Mouse (Mus musculus): Measurements from ENCODE around the gene Sh3bp2. TPM values are rescaled to one million over a fixed set of nuclear protein-coding genes. Genes with fewer than 3 reads are reported as not detected.

Gene Sh3bp2
- 15.0 and 29.7 TPM in 2 replicates for polyA plus RNA-seq (2011; ENCODE audit: insufficient read depth, insufficient read length, low replicate concordance, missing spikeins)

- H3K4me3 ChIP-seq (replicated peaks; ENCODE audit: control insufficient read depth, low read depth, low read length) = peak within 1 kb of the TSS; percentile 92
- WGBS = 3% methylated on average over 38 of the region's 38 CpGs
- TF ChIP-seq POLR2A (IDR thresholded peaks at IDR 0.05; ENCODE audit: borderline replicate concordance, control insufficient read depth, low read depth, low read length) (peak; percentile 95; the same call in 1 of the 2 replicates), CTCF (IDR thresholded peaks at IDR 0.05; ENCODE audit: control insufficient read depth, insufficient read depth, low read length) (no peak)
- peak within 1 kb of the TSS; percentile 78 for H3K27ac ChIP-seq (ENCODE audit: control insufficient read depth, insufficient read depth, low read depth, low read length, poor library complexity)
- H3K4me1 ChIP-seq (ENCODE audit: control insufficient read depth, insufficient read depth, low read length) = peaks cover 13% of the 10 kb centered on the region
These were observed at the start of gene Sh3bp2 for GRCm38 (mm10) chr5:34525663-34526476. Gene Sh3bp2 (plus strand): TSS chr5:34525838.

GRCm38 (mm10) chr5:34480926-34481325 is 44.7 kb upstream of the Sh3bp2 start:
- no peak overlapping the region for H3K4me3 ChIP-seq (replicated peaks; ENCODE audit: control insufficient read depth, low read depth, low read length)
- 82% methylated on average over 3 of the region's 3 CpGs for WGBS
- no peaks in the 10 kb centered on the region for H3K4me1 ChIP-seq (ENCODE audit: control insufficient read depth, insufficient read depth, low read length)
- no peak overlapping the region for H3K27ac ChIP-seq (ENCODE audit: control insufficient read depth, insufficient read depth, low read depth, low read length, poor library complexity)
- no peak for TF ChIP-seq POLR2A (IDR thresholded peaks at IDR 0.05; ENCODE audit: borderline replicate concordance, control insufficient read depth, low read depth, low read length)
- no peak for TF ChIP-seq CTCF (IDR thresholded peaks at IDR 0.05; ENCODE audit: control insufficient read depth, insufficient read depth, low read length)

- Histone ChIP-seq H3K27ac (ENCODE audit: control insufficient read depth, insufficient read depth, low read depth, low read length, poor library complexity) (no peak overlapping the region), H3K4me3 (replicated peaks; ENCODE audit: control insufficient read depth, low read depth, low read length) (no peak overlapping the region), H3K4me1 (ENCODE audit: control insufficient read depth, insufficient read depth, low read length) (no peaks in the 10 kb centered on the region)
- TF ChIP-seq POLR2A (IDR thresholded peaks at IDR 0.05; ENCODE audit: borderline replicate concordance, control insufficient read depth, low read depth, low read length) = no peak
- TF ChIP-seq CTCF (IDR thresholded peaks at IDR 0.05; ENCODE audit: control insufficient read depth, insufficient read depth, low read length) = no peak
- WGBS = 88% methylated on average over 15 of the region's 15 CpGs
These were observed 39.9 kb upstream of the Sh3bp2 start for GRCm38 (mm10) chr5:34485731-34486130.

GRCm38 (mm10) chr5:34487320-34488090 is 38.1 kb upstream of the Sh3bp2 start:
- Histone ChIP-seq H3K4me3 (replicated peaks; ENCODE audit: control insufficient read depth, low read depth, low read length) (no peak overlapping the region), H3K4me1 (ENCODE audit: control insufficient read depth, insufficient read depth, low read length) (no peaks in the 10 kb centered on the region), H3K27ac (ENCODE audit: control insufficient read depth, insufficient read depth, low read depth, low read length, poor library complexity) (no peak overlapping the region)
- 65% methylated on average over 6 of the region's 6 CpGs for WGBS
- no peak for TF ChIP-seq POLR2A (IDR thresholded peaks at IDR 0.05; ENCODE audit: borderline replicate concordance, control insufficient read depth, low read depth, low read length)
- TF ChIP-seq CTCF (IDR thresholded peaks at IDR 0.05; ENCODE audit: control insufficient read depth, insufficient read depth, low read length) = no peak

- Histone ChIP-seq H3K27ac (ENCODE audit: control insufficient read depth, insufficient read depth, low read depth, low read length, poor library complexity) (no peak overlapping the region), H3K4me1 (ENCODE audit: control insufficient read depth, insufficient read depth, low read length) (no peaks in the 10 kb centered on the region), H3K4me3 (replicated peaks; ENCODE audit: control insufficient read depth, low read depth, low read length) (no peak overlapping the region)
- TF ChIP-seq CTCF (IDR thresholded peaks at IDR 0.05; ENCODE audit: control insufficient read depth, insufficient read depth, low read length) (no peak), POLR2A (IDR thresholded peaks at IDR 0.05; ENCODE audit: borderline replicate concordance, control insufficient read depth, low read depth, low read length) (no peak)
- WGBS = 83% methylated on average over 6 of the region's 6 CpGs
These were observed 36.8 kb upstream of the Sh3bp2 start for GRCm38 (mm10) chr5:34488741-34489417.

- TF ChIP-seq CTCF (IDR thresholded peaks at IDR 0.05; ENCODE audit: control insufficient read depth, insufficient read depth, low read length) (no peak), POLR2A (IDR thresholded peaks at IDR 0.05; ENCODE audit: borderline replicate concordance, control insufficient read depth, low read depth, low read length) (no peak)
- WGBS = 91% methylated on average over 3 of the region's 3 CpGs
- no peaks in the 10 kb centered on the region for H3K4me1 ChIP-seq (ENCODE audit: control insufficient read depth, insufficient read depth, low read length)
- no peak overlapping the region for H3K27ac ChIP-seq (ENCODE audit: control insufficient read depth, insufficient read depth, low read depth, low read length, poor library complexity)
- no peak overlapping the region for H3K4me3 ChIP-seq (replicated peaks; ENCODE audit: control insufficient read depth, low read depth, low read length)
These were observed 36.2 kb upstream of the Sh3bp2 start for GRCm38 (mm10) chr5:34489418-34489787.

- Histone ChIP-seq H3K4me3 (replicated peaks; ENCODE audit: control insufficient read depth, low read depth, low read length) (no peak overlapping the region), H3K4me1 (ENCODE audit: control insufficient read depth, insufficient read depth, low read length) (no peaks in the 10 kb centered on the region), H3K27ac (ENCODE audit: control insufficient read depth, insufficient read depth, low read depth, low read length, poor library complexity) (no peak overlapping the region)
- TF ChIP-seq CTCF (IDR thresholded peaks at IDR 0.05; ENCODE audit: control insufficient read depth, insufficient read depth, low read length) (no peak), POLR2A (IDR thresholded peaks at IDR 0.05; ENCODE audit: borderline replicate concordance, control insufficient read depth, low read depth, low read length) (no peak)
- 87% methylated on average over 6 of the region's 6 CpGs for WGBS
These were observed 28.9 kb upstream of the Sh3bp2 start for GRCm38 (mm10) chr5:34496745-34497144.

GRCm38 (mm10) chr5:34500886-34501285 is 24.8 kb upstream of the Sh3bp2 start:
- WGBS = 79% methylated on average over 5 of the region's 5 CpGs
- Histone ChIP-seq H3K4me3 (replicated peaks; ENCODE audit: control insufficient read depth, low read depth, low read length) (no peak overlapping the region), H3K27ac (ENCODE audit: control insufficient read depth, insufficient read depth, low read depth, low read length, poor library complexity) (no peak overlapping the region), H3K4me1 (ENCODE audit: control insufficient read depth, insufficient read depth, low read length) (no peaks in the 10 kb centered on the region)
- TF ChIP-seq POLR2A (IDR thresholded peaks at IDR 0.05; ENCODE audit: borderline replicate concordance, control insufficient read depth, low read depth, low read length) (no peak), CTCF (IDR thresholded peaks at IDR 0.05; ENCODE audit: control insufficient read depth, insufficient read depth, low read length) (no peak)
